Mouse (Mus musculus): Measurements from ENCODE around the gene Fbxo6. TPM values are rescaled to one million over a fixed set of nuclear protein-coding genes. Genes with fewer than 3 reads are reported as not detected.

Gene Fbxo6
- total RNA-seq (2023) = 16.6 TPM

DNA sequence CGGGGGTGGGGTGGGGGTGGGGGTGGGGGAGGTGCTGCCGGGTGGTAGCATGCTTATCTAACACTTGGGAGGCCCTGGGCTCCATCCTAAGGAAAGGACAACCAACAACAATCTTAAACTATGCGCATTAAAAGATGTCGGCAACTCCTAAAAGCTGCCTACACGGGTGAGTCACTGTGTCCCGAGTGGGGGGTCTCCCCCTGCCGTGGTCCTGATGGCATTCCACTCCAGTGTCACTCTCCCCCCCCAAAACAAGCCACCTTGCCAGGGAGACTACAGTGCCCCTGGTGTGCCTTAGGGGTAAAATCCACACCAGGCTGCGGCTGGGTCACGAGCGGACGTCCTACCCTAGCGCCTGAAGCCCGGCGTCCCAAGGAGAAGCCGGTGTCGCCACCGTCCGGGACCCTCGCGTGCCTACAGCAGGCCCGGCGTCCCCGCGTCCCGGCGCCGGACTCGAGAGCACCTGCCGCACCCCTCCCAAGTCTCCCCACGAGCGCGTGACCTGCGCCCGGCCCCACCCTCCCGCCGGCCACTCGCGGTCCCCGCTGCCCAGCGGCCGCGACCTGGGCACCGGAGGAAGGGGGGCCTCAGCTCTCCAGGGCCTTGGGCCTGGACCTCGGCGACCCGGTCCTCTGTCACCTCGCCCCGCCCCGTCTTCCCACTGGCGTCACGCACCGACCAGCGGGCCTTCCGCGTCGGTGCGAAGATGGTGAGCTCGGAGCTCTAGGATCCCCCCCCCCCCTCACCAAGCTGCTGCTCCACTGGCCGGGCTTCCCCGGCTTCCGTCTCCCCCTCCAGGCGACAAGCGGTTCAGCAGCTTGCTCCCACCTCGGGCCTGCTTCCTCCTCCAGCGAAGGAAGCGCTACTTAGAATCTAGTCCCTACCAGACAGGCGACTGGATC is at the start of gene Fbxo6:
Gene Fbxo6, minus strand, starts transcription at position 874 of the 902 bp plus-strand sequence.

DNA sequence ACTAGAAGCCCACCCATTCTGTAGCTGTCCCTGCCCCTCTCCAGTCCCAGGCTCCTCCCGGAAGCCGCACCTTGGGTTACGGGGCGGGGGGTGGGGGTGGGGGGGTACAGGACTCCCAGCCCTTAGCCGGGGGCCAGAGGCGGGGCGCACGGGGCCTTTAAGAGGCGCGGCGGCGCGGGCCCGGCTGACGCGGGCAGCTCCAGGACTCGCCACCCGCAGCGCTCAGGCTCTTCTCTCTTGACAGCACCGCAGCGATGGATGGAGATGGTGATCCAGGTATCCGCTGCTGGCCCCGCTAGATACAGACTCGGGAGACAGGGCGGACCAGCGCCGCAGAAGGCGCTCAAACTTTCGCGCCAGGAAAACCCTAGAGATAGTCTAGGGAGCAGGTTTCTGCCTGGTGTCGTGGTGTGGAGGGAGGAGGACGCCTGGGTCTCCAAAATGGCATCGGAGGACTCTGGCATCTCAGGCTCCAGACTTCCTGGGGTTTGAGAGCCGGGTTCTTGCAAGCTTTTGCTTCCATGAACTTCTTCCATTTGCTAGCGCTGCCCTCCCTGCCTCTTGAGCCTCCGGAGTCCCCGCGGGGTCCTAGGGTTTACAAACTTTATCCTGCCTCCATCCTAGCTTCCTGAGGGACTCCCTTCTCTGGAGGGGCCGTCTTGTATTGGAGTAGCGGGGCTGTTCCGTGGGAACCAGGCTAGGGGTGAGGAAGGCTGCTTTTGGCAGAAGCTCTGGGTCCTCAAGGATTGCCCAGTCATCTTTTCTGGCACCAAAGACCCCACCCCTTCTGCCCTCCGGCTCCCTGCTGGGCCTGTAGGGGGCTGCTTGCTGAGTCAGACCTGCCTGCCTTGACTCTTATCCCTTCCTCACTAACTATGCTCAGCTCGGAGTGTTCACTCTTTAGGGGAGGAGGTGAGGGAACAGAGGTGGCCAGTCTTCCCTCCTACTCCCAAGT is 8.8 kb upstream of the Fbxo6 start, which contains the start of the genes Fbxo44 and Fbxo2:
Gene Fbxo44, minus strand, starts transcription at position 47 of the 955 bp plus-strand sequence.
Gene Fbxo2, plus strand, starts transcription at position 186 of the 955 bp plus-strand sequence.

DNA sequence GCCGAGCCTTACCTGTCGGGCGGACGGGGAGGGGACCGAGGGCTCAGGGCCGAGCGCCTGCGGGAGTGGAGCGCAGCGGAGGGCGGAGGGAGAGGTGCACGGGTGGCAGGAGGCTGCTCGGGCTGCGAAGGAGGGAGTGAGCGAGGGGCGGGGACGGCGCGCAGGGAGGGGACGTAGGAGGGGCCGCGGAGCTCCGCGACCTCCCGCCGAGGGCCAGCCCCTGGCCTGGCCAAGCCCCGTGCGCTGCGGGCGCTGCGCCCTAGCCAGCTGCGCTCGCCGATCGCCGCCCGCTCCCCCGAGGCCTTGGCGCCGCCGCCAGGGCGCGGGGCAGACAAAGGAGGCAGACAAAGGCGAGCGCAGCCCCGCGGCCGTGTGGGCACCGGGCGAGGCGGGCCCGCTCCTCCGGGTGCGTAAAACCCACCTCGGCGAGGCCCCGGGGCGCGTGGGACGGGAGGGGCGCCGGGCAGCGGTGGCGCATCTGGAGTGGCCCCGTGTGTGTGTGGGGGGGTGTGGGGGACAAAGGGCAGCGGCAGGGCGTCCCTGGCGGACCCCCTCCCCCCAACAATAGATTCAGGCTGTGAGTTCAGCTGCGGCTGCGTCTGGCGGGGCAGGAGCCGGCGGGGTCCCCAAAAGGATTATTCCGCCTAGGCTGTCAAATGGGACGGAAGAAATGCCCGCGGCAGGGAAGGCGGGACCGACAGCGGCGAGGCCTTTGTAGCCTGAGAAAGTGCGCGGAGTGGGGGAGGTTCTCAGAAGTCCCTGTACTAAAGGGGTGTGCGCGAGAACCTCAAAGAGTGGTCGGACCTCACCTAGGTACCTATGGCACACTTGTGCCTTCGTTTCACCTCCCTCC is 21.2 kb downstream of the Fbxo6 start, which contains the start of gene Draxin:
Gene Draxin, minus strand, starts transcription at position 138 of the 853 bp plus-strand sequence.

DNA sequence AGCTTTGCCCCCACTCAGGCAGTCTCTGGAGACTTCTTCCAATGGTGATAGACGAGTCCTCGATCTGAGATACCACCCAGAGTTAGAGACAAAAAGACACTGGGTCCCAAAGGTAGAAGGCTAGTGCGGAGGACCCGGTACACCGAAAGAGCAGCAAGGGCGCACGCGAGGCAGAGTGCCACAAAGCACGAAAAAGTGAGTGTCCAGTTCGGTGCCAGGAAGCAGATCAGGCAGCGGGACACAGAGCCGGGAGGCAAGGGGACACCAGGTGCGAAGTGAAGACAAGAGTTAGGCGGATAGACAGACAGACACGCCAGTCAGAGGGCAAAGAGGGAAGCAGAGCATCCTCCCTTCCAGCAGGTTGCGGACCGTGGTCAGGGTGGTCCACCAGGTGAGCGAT is 21.8 kb downstream of the Fbxo6 start, which contains the start of gene Mad2l2:
Gene Mad2l2, plus strand, starts transcription at position 252 of the 400 bp plus-strand sequence.

Other genes with a start within 250 kb of the Fbxo6 start
- 37.0 TPM for gene Mfn2, start 247.4 kb downstream of the Fbxo6 start, total RNA-seq (2023)
- gene Plod1, start 215.4 kb downstream of the Fbxo6 start, total RNA-seq (2023) = 9.5 TPM
- gene 2510039O18Rik, start 211.2 kb downstream of the Fbxo6 start, total RNA-seq (2023) = 63.6 TPM
- not detected for gene Nppb, start 166.4 kb downstream of the Fbxo6 start, total RNA-seq (2023)
- not detected for gene Nppa, start 151.4 kb downstream of the Fbxo6 start, total RNA-seq (2023)
- gene Clcn6, start 113.3 kb downstream of the Fbxo6 start, total RNA-seq (2023) = 37.6 TPM
- gene Mthfr, start 113.1 kb downstream of the Fbxo6 start, total RNA-seq (2023) = 24.2 TPM
- gene Agtrap, start 64.1 kb downstream of the Fbxo6 start, total RNA-seq (2023) = 18.2 TPM
- 23.5 TPM for gene Mad2l2, start 21.8 kb downstream of the Fbxo6 start, total RNA-seq (2023)
- not detected for gene Draxin, start 21.4 kb downstream of the Fbxo6 start, total RNA-seq (2023)
- 4.2 TPM for gene Fbxo44, start 8.3 kb upstream of the Fbxo6 start, total RNA-seq (2023)
- not detected for gene Fbxo2, start 8.5 kb upstream of the Fbxo6 start, total RNA-seq (2023)
- gene Disp3, start 135.8 kb upstream of the Fbxo6 start, total RNA-seq (2023) = not detected

Measured in CD4-positive naive resting alpha-beta T cell, adult 57 days (primary cell).